Mouse (Mus musculus) heart, embryonic 12.5 days (tissue): ENCODE measurements around the gene Egf. TPM values are rescaled to one million over a fixed set of nuclear protein-coding genes. Genes with fewer than 3 reads are reported as not detected.
"Not testable (repeated sequence)": the region's sequence is repeated elsewhere in the genome, so short reads cannot be mapped to it uniquely, and the experiment has no call there.

Experiments used
- ATAC-seq: fragments of 200-750 bp; cut with Nextera tagmentation; 2 replicates; pipeline ENCODE4 v1.8.0; 2017; ENCODE audit warnings: moderate TSS enrichment, moderate library complexity; ENCODE audit not compliant: insufficient number of reproducible peaks, low FRiP score
- H3K27ac ChIP-seq: fragments of 300-500 bp; sonication (generic); 2 replicates; pipeline ENCODE4 v1.5.1; 2016; ENCODE audit warnings: mild to moderate bottlenecking, moderate library complexity; ENCODE audit not compliant: poor library complexity, severe bottlenecking
- H3K27me3 ChIP-seq: fragments of 300-500 bp; sonication (generic); replicated peaks from 2 replicates; pipeline ENCODE4 v1.6.1; 2016; ENCODE audit warnings: mild to moderate bottlenecking, moderate library complexity
- H3K36me3 ChIP-seq: fragments of 300-500 bp; sonication (generic); 2 replicates; pipeline ENCODE4 v1.6.1; 2016; ENCODE audit warnings: mild to moderate bottlenecking, moderate library complexity
- H3K4me1 ChIP-seq: fragments of 300-500 bp; sonication (generic); replicated peaks from 2 replicates; pipeline ENCODE4 v1.6.1; 2016; ENCODE audit warnings: mild to moderate bottlenecking
- H3K4me2 ChIP-seq: fragments of 300-500 bp; sonication (generic); 2 replicates; pipeline ENCODE4 v1.6.1; 2016; ENCODE audit warnings: mild to moderate bottlenecking, moderate library complexity
- H3K4me3 ChIP-seq: fragments of 300-500 bp; sonication (generic); 2 replicates; pipeline ENCODE4 v1.5.1; 2016; ENCODE audit warnings: mild to moderate bottlenecking
- H3K9ac ChIP-seq: fragments of 300-500 bp; sonication (generic); 2 replicates; pipeline ENCODE4 v1.6.1; 2016; ENCODE audit warnings: mild to moderate bottlenecking, moderate library complexity
- H3K9me3 ChIP-seq: fragments of 300-500 bp; sonication (generic); replicated peaks from 2 replicates; pipeline ENCODE4 v1.6.1; 2016; ENCODE audit warnings: mild to moderate bottlenecking, moderate library complexity
- WGBS: fragments of 180-500 bp; shearing (Covaris S2); methylation state at CpG from one replicate; pipeline ENCODE4 v1.1.7; 2016; 5-methylcytosine and 5-hydroxymethylcytosine counted together
- polyA plus RNA-seq: library from polyadenylated mRNA; unstranded; fragments of >200 nt; fragmentation: Nextera tagmentation; extraction: Ambion mirVana; gene quantifications from 2 replicates; pipeline ENCODE4 v1.2.1, GENCODE M21; 2016

Gene Egf
- polyA plus RNA-seq, 1 experiment from 2014 or later, result 1.7 TPM

- H3K4me2 ChIP-seq, H3K27me3 ChIP-seq, H3K4me3 ChIP-seq, H3K9ac ChIP-seq, H3K27ac ChIP-seq, ATAC-seq, H3K9me3 ChIP-seq, H3K36me3 ChIP-seq: not testable (repeated sequence)
- WGBS, result 86% methylated on average over 1 of the region's 1 CpGs
- H3K4me1 ChIP-seq, result peaks cover 24% of the 10 kb centered on the region
These were observed 2.5 kb upstream of the Egf start for GRCm38 (mm10) chr3:129757599-129757998.

- Histone ChIP-seq H3K27me3 (no peaks in the 10 kb centered on the region), H3K4me3 (no peak overlapping the region), H3K4me2 (no peak overlapping the region), H3K36me3 (no peaks in the 10 kb centered on the region), H3K9ac (no peak overlapping the region), H3K27ac (no peak overlapping the region), H3K9me3 (no peaks in the 10 kb centered on the region), H3K4me1 (no peaks in the 10 kb centered on the region)
- ATAC-seq, result no peak
- 50% methylated on average over 8 of the region's 8 CpGs for WGBS
These were observed 10.3 kb downstream of the Egf start for GRCm38 (mm10) chr3:129744803-129745202.

- Histone ChIP-seq H3K27me3 (no peaks in the 10 kb centered on the region), H3K36me3 (no peaks in the 10 kb centered on the region), H3K4me3 (no peak overlapping the region), H3K9me3 (no peaks in the 10 kb centered on the region), H3K4me1 (no peaks in the 10 kb centered on the region), H3K4me2 (no peak overlapping the region), H3K27ac (no peak overlapping the region), H3K9ac (no peak overlapping the region)
- no peak for ATAC-seq
- WGBS, result 70% methylated on average over 6 of the region's 6 CpGs
These were observed 12.3 kb downstream of the Egf start for GRCm38 (mm10) chr3:129742781-129743180.

GRCm38 (mm10) chr3:129738291-129739183 is 16.6 kb downstream of the Egf start:
- H3K9me3 ChIP-seq, result no peaks in the 10 kb centered on the region
- H3K9ac ChIP-seq, result no peak overlapping the region
- no peaks in the 10 kb centered on the region for H3K36me3 ChIP-seq
- no peak for ATAC-seq
- H3K4me3 ChIP-seq, result no peak overlapping the region
- no peak overlapping the region for H3K4me2 ChIP-seq
- no peaks in the 10 kb centered on the region for H3K27me3 ChIP-seq
- no peaks in the 10 kb centered on the region for H3K4me1 ChIP-seq
- H3K27ac ChIP-seq, result no peak overlapping the region
- 74% methylated on average over 16 of the region's 16 CpGs for WGBS

- Histone ChIP-seq H3K4me3 (no peak overlapping the region), H3K4me2 (no peak overlapping the region), H3K9me3 (no peaks in the 10 kb centered on the region), H3K27ac (no peak overlapping the region), H3K27me3 (no peaks in the 10 kb centered on the region), H3K4me1 (no peaks in the 10 kb centered on the region), H3K9ac (no peak overlapping the region), H3K36me3 (no peaks in the 10 kb centered on the region)
- ATAC-seq, result no peak
- WGBS, result 74% methylated on average over 6 of the region's 6 CpGs
These were observed 23.5 kb downstream of the Egf start for GRCm38 (mm10) chr3:129731636-129732035.

GRCm38 (mm10) chr3:129730426-129730825 is 24.7 kb downstream of the Egf start:
- no peak overlapping the region for H3K4me3 ChIP-seq
- no peaks in the 10 kb centered on the region for H3K27me3 ChIP-seq
- H3K36me3 ChIP-seq, result no peaks in the 10 kb centered on the region
- no peaks in the 10 kb centered on the region for H3K4me1 ChIP-seq
- H3K27ac ChIP-seq, result no peak overlapping the region
- no peaks in the 10 kb centered on the region for H3K9me3 ChIP-seq
- ATAC-seq, result no peak
- H3K9ac ChIP-seq, result no peak overlapping the region
- 23% methylated on average over 8 of the region's 8 CpGs for WGBS
- H3K4me2 ChIP-seq, result no peak overlapping the region

- no peak overlapping the region for H3K4me3 ChIP-seq
- H3K27me3 ChIP-seq, result no peaks in the 10 kb centered on the region
- WGBS, result 76% methylated on average over 5 of the region's 5 CpGs
- no peaks in the 10 kb centered on the region for H3K9me3 ChIP-seq
- no peak overlapping the region for H3K9ac ChIP-seq
- no peak for ATAC-seq
- H3K27ac ChIP-seq, result no peak overlapping the region
- no peak overlapping the region for H3K4me2 ChIP-seq
- H3K36me3 ChIP-seq, result no peaks in the 10 kb centered on the region
- no peaks in the 10 kb centered on the region for H3K4me1 ChIP-seq
These were observed 25.2 kb downstream of the Egf start for GRCm38 (mm10) chr3:129729916-129730315.

- Histone ChIP-seq H3K9me3 (no peaks in the 10 kb centered on the region), H3K36me3 (no peaks in the 10 kb centered on the region), H3K4me3 (no peak overlapping the region), H3K27ac (no peak overlapping the region), H3K9ac (no peak overlapping the region), H3K27me3 (no peaks in the 10 kb centered on the region), H3K4me1 (peaks cover 9% of the 10 kb centered on the region), H3K4me2 (peak overlapping the region; percentile 55)
- WGBS, result 80% methylated on average over 5 of the region's 5 CpGs
- ATAC-seq, result no peak
These were observed 29.5 kb downstream of the Egf start for GRCm38 (mm10) chr3:129725592-129725991.

GRCm38 (mm10) chr3:129724961-129725501 is 30.1 kb downstream of the Egf start:
- H3K9ac ChIP-seq, result peak overlapping the region; percentile 60
- ATAC-seq, result peak; percentile 98
- H3K9me3 ChIP-seq, result no peaks in the 10 kb centered on the region
- peak overlapping the region; percentile 51 for H3K4me3 ChIP-seq
- no peaks in the 10 kb centered on the region for H3K27me3 ChIP-seq
- under 1% methylated on average over 24 of the region's 24 CpGs for WGBS
- peaks cover 9% of the 10 kb centered on the region for H3K4me1 ChIP-seq
- no peaks in the 10 kb centered on the region for H3K36me3 ChIP-seq
- peak overlapping the region; percentile 79 for H3K27ac ChIP-seq
- H3K4me2 ChIP-seq, result peak overlapping the region; percentile 71

GRCm38 (mm10) chr3:129724505-129724904 is 30.6 kb downstream of the Egf start:
- WGBS, result 64% methylated on average over 5 of the region's 5 CpGs
- no peaks in the 10 kb centered on the region for H3K9me3 ChIP-seq
- no peaks in the 10 kb centered on the region for H3K27me3 ChIP-seq
- peaks cover 9% of the 10 kb centered on the region for H3K4me1 ChIP-seq
- H3K9ac ChIP-seq, result peak overlapping the region; percentile 60
- peak overlapping the region; percentile 51 for H3K4me3 ChIP-seq
- peak overlapping the region; percentile 71 for H3K4me2 ChIP-seq
- peak overlapping the region; percentile 79 for H3K27ac ChIP-seq
- no peaks in the 10 kb centered on the region for H3K36me3 ChIP-seq
- no peak for ATAC-seq

GRCm38 (mm10) chr3:129723311-129723710 is 31.8 kb downstream of the Egf start:
- Histone ChIP-seq H3K4me3 (no peak overlapping the region), H3K27me3 (no peaks in the 10 kb centered on the region), H3K4me2 (no peak overlapping the region), H3K9me3 (no peaks in the 10 kb centered on the region), H3K27ac (no peak overlapping the region), H3K4me1 (peaks cover 9% of the 10 kb centered on the region), H3K36me3 (no peaks in the 10 kb centered on the region), H3K9ac (no peak overlapping the region)
- ATAC-seq, result no peak
- 72% methylated on average over 4 of the region's 4 CpGs for WGBS
